In the genomic region with DNA sequence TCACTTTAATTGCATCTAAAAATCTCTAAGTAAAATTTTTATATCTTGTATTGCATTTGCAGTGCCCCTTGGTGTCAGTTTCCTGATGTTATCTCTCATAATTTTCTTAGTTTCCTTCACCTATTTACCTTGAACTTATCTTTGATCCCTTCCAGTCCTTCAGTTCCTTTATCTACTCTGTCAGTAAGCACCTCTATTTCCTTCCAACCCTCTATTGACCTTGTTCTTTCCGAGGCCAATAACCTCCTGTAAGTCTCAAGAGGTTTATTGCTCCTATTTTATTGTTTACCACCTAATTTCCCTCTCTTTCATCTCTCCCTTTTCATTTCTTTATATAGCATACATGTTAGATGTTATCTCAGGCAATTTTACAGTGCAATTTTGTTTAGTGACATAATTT, we compare ENCODE assay signal across 18 mouse cellular contexts.
"Had no signal": no experiment of that assay in that cellular context is flagged by ENCODE, and none has a peak within 500 bp of the region (broad histone marks: within the 10 kb centered on the region; RNA-seq: fewer than 3 reads in every experiment).

No protein-coding gene starts in this region.

- H3K36me3 ChIP-seq: midbrain, embryonic 10.5 days; neural tube, embryonic 13.5 days; neural tube, embryonic 15.5 days had no signal

- H3K4me3 ChIP-seq: midbrain, embryonic 10.5 days; myocyte; neural tube, embryonic 13.5 days; neural tube, embryonic 15.5 days had no signal

- H3K4me1 ChIP-seq: neural tube, embryonic 15.5 days had no signal

- H3K9ac ChIP-seq: lung, embryonic 14.5 days; neural tube, embryonic 13.5 days; neural tube, embryonic 15.5 days had no signal

- H3K9me3 ChIP-seq: midbrain, embryonic 10.5 days; neural tube, embryonic 13.5 days; neural tube, embryonic 15.5 days had no signal

- DNase-seq: lung, adult 18-20 months; lung, embryonic 14.5 days; lung, postnatal 10 days; lung, postnatal 4 days; midbrain, embryonic 14.5 days; retina, postnatal 1 day; right cerebral cortex, adult 18-20 months; right cerebral cortex, postnatal 25 days; right cerebral cortex, postnatal 4 days; spleen, adult 18-20 months; thymus, adult 18-20 months; thymus, postnatal 25 days; thymus, postnatal 4 days had no signal

- H3K27me3 ChIP-seq: neural tube, embryonic 13.5 days; neural tube, embryonic 15.5 days had no signal

- H3K4me2 ChIP-seq: lung, embryonic 14.5 days; neural tube, embryonic 13.5 days; neural tube, embryonic 15.5 days had no signal

- ATAC-seq: midbrain, embryonic 16.5 days had no signal

- H3K27ac ChIP-seq: midbrain, embryonic 10.5 days; neural tube, embryonic 13.5 days; neural tube, embryonic 15.5 days had no signal
